Mouse (Mus musculus): ENCODE results near the gene Tmem94. TPM values are rescaled to one million over a fixed set of nuclear protein-coding genes. Genes with fewer than 3 reads are reported as not detected.
A peak's percentile ranks its signal among the peaks of the same experiment; 100 is the strongest.

The Tmem94 gene
- polyA plus RNA-seq, 1 experiment from 2014 or later: 19.9 TPM

DNA sequence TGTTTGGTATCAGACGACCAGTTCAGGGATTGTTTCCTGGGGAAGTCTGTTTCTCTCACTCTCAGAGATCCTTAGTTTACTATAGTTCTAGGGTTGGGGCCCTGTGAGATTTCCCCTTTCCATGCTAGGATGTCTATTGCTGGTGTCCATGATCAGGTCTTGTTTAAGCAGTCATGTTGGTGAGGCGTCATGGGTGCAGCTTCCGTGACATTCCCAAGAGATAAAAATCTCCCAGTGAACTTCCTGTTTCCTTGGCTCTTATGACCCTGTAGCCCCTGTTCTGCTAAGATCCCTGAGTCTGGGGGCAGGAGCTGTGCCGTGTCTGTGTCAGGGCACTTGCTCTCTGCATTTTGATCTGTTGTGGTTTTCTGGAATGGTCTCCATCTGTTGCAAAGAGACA, 9.4 kb downstream of the Tmem94 start:
- Histone ChIP-seq H3K27ac (no peak overlapping the region), H3K4me2 (no peak overlapping the region)

DNA sequence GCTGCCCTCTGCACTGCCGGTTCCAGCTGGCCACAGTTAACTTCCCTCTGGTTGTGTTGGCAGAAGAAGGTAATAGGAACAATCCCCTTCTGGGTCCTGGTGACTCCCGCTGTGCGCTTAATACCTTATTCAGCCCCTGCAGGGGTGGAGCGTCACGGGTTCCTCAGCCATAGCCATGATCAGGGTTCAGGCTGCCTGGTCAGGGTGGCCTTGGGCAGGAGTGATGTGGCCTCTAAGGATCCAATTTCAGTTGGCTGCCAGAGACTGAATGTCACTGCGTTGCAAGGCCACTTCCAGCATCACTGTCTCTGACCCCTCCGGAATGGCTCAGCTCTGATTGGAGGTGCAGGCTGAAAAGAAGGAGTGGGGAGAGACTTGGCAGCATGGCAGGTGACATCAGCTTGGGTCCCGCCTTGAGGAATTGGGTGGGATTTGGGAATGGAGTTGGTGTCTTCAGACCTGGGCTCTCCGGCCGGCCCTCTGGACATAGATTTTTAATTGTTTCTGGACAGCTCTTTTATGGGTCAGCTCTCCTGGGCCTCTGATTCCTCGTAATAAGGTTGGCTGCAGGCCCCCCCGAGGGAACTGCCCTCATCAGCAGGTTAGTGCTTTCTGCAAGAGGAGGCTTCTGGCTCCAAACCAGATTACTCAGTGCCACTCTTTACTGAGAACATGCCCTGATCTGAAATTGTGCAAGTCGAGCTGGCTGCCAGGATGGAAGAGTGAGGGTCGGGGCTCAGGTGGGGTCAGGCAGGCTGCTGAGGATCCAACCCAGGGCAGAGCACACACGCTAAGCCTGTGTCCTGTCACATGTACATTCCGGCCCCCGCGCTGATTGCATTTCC, 10.8 kb downstream of the Tmem94 start:
- H3K27ac ChIP-seq: peak overlapping the region; percentile 70

More for the DNA sequence above, 9.4 kb downstream of the Tmem94 start:
- Histone ChIP-seq H3K9ac (no peak overlapping the region), H3K27me3 (replicated peaks) (no peaks in the 10 kb centered on the region), H3K9me3 (no peaks in the 10 kb centered on the region), H3K4me1 (peaks cover 32% of the 10 kb centered on the region), H3K4me3 (replicated peaks) (no peak overlapping the region), H3K36me3 (no peaks in the 10 kb centered on the region)
- ATAC-seq (ENCODE audit: insufficient read depth, low FRiP score, low read depth): no peak
- WGBS: 55% methylated on average over 4 of the region's 4 CpGs

DNA sequence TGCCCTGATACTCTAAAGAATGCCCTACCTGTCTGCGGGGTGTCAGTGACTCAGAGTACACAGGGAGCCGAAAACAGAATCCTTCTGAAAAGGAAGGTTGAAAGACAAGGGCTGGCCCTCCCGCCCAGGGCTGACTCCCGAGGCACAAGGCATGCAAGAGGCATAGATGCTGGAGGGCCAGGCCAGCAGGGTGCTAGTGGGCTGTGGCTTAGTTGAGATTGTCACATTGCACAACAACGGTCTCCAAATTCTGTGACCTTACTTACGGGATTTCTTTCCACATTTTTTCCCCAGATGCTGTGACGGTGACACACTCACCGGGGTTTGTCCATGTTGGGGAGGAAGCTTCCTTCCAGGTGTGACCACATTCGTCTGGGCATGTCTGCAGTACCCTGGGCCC, 11.7 kb downstream of the Tmem94 start:
- Histone ChIP-seq H3K9me3 (no peaks in the 10 kb centered on the region), H3K4me1 (peaks cover 46% of the 10 kb centered on the region), H3K27ac (peak overlapping the region; percentile 70), H3K27me3 (replicated peaks) (no peaks in the 10 kb centered on the region), H3K4me2 (no peak overlapping the region), H3K9ac (no peak overlapping the region), H3K4me3 (replicated peaks) (no peak overlapping the region), H3K36me3 (no peaks in the 10 kb centered on the region)
- WGBS: 71% methylated on average over 9 of the region's 9 CpGs
- ATAC-seq (ENCODE audit: insufficient read depth, low FRiP score, low read depth): no peak

More for the DNA sequence above, 10.8 kb downstream of the Tmem94 start:
- H3K36me3 ChIP-seq: no peaks in the 10 kb centered on the region
- no peak for ATAC-seq (ENCODE audit: insufficient read depth, low FRiP score, low read depth)
- no peak overlapping the region for H3K9ac ChIP-seq
- no peaks in the 10 kb centered on the region for H3K9me3 ChIP-seq
- H3K4me2 ChIP-seq: no peak overlapping the region
- no peaks in the 10 kb centered on the region for H3K27me3 ChIP-seq (replicated peaks)
- 54% methylated on average over 18 of the region's 18 CpGs for WGBS
- H3K4me1 ChIP-seq: peaks cover 46% of the 10 kb centered on the region
- no peak overlapping the region for H3K4me3 ChIP-seq (replicated peaks)

DNA sequence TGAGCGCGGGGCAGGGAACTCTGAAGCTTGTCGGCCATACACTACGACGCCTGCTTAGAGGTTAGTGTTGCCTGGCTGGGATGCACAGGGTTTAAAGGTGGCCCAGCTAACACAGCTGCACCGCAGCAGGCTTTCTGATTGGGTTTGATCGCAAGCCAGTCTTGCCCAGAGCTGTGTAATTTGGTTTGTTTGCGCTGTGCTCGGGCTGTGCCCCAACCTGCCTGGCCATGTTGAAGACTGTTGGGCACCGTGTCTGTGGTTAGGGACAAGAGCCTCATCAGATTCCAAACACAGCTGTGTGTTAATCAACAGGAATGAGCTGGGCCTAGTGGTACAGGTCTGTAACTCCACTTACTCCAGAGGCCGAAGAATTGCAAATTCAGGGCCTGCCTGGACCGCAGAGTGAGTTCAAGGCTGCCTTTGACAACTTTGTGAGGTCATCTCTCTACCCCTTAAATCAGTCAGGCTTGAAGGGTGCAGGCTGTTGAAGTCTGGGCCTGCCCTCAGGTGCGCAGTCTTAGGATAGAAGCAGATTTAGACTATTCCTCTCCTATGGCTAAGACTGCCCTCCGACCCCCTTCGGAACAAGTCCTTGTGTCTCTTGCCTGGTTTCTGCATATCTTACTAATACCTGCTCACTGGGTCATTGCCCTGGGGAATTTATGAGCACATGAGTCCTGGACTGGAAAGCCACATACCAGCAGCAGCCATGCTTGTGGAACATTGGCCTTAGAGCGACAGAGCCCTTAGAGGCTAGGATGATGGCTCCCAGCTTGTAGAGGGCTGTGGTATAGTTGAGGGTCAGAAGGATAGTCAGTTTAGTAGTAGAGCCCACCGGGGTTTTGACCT, 12.5 kb downstream of the Tmem94 start:
- Histone ChIP-seq H3K27ac (peak overlapping the region; percentile 70), H3K27me3 (replicated peaks) (no peaks in the 10 kb centered on the region), H3K4me3 (replicated peaks) (no peak overlapping the region), H3K4me2 (no peak overlapping the region), H3K4me1 (peaks cover 46% of the 10 kb centered on the region), H3K36me3 (no peaks in the 10 kb centered on the region), H3K9me3 (no peaks in the 10 kb centered on the region), H3K9ac (no peak overlapping the region)
- WGBS: 80% methylated on average over 17 of the region's 17 CpGs
- no peak for ATAC-seq (ENCODE audit: insufficient read depth, low FRiP score, low read depth)

DNA sequence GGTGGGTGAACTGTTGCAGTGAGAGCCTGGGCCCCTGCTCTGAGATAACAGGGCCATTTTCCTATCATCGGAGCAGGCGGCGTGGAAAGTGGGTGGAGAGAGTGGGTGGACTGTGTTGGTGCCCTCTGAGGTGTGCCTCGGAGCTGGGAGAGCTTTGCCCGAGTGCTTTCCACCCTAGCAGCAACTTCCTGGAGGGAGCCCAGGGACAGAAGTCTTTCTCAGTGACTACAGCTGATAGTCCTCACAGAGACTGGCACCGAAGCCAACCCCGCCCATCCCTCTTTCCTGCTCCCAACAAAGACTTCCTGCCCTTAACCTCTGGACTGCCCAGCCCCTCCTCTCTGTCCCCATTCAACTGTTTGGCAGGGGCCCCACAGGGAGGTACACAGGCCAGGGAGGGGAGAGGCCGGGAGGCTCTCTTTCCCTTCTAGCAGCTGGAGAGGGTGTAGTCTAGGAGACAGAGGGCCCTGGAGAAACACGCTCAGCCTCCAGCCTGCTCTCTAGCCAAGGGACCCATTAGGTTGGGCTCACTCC, 13.9 kb downstream of the Tmem94 start:
- Histone ChIP-seq H3K27me3 (replicated peaks) (no peaks in the 10 kb centered on the region), H3K9me3 (no peaks in the 10 kb centered on the region), H3K27ac (peak overlapping the region; percentile 94), H3K4me1 (peaks cover 46% of the 10 kb centered on the region), H3K4me2 (peak overlapping the region; percentile 34), H3K4me3 (replicated peaks) (no peak overlapping the region), H3K9ac (no peak overlapping the region), H3K36me3 (no peaks in the 10 kb centered on the region)
- WGBS: 11% methylated on average over 9 of the region's 9 CpGs
- peak; percentile 95 for ATAC-seq (ENCODE audit: insufficient read depth, low FRiP score, low read depth)

DNA sequence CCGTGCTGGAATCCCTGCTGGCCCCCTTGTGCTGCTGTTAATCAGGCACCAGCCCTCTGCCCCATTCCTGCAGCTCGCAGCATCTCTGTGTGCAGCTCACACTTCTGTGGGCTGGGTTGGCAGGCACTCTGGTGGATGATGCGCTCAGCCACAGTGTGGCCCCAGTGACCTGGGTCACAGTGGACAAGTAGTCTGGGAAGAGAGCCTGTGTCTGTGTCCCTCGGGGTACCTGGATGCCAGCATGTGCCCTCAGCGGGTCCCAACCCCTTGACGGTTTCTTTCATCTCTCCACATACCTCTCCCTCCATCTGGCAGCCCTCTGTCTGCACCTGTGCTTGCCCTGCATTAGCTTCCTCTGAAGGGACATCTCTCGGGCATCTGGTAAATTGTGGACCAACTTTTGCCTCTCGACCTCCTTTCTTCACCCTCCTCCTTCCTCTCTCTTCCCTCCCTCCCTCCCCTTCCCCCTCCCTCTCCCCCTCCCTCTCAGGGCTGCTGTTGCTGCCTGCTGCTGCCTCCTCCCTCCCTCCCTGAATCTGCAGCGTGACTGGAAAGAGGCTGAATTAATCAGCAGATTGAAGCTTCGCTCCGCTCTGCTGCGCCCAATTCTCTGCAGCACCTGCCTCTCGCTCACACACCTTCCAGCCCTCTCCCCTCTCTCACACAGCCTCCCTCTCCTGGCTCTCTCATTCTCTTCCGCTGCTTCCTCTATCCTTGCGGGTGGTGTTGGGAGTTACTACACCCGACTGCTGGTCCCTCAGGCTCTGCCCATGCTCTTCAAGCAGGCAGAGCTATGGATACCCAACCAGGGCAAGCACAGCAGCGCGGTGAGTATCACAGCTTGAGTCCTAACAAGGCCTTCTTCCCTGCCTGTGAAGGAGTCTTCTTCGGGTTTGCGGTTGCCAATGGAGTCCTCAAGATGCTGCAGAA, 15.2 kb downstream of the Tmem94 start:
- WGBS: 33% methylated on average over 20 of the region's 20 CpGs

DNA sequence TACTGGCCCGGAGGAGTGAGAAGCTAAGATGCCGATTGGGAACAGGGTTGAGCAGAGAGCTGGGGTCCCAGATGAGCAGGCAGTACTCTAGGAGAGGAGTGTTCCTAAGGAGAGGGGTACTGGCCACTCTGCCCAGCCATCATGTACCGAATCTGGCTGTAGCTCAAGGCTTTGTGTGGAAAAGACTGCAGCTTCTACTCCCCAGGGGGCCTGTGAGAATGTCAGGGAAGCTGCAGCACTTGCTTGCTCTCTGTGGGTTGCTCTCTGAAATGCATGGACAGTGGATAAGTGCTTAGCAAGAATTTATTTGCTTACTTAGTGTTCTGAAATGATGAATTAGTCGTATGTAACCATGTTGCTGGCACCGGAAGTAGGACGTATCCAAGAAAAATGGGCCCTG, 21.2 kb downstream of the Tmem94 start:
- Histone ChIP-seq H3K9ac (no peak overlapping the region), H3K4me3 (replicated peaks) (no peak overlapping the region), H3K27me3 (replicated peaks) (no peaks in the 10 kb centered on the region), H3K27ac (no peak overlapping the region), H3K4me1 (peaks cover 5% of the 10 kb centered on the region; the same call in 1 of the 2 replicates), H3K36me3 (peaks cover 16% of the 10 kb centered on the region), H3K9me3 (no peaks in the 10 kb centered on the region), H3K4me2 (no peak overlapping the region)
- no peak for ATAC-seq (ENCODE audit: insufficient read depth, low FRiP score, low read depth)
- 74% methylated on average over 6 of the region's 6 CpGs for WGBS

More for the DNA sequence above, 15.2 kb downstream of the Tmem94 start:
- no peak overlapping the region; the same call in 1 of the 2 replicates for H3K4me2 ChIP-seq
- H3K36me3 ChIP-seq: no peaks in the 10 kb centered on the region
- H3K4me1 ChIP-seq: peaks cover 42% of the 10 kb centered on the region
- H3K27me3 ChIP-seq (replicated peaks): no peaks in the 10 kb centered on the region
- H3K4me3 ChIP-seq (replicated peaks): no peak overlapping the region
- no peak overlapping the region for H3K9ac ChIP-seq
- no peaks in the 10 kb centered on the region for H3K9me3 ChIP-seq
- ATAC-seq (ENCODE audit: insufficient read depth, low FRiP score, low read depth): no peak
- peak overlapping the region; percentile 94 for H3K27ac ChIP-seq

DNA sequence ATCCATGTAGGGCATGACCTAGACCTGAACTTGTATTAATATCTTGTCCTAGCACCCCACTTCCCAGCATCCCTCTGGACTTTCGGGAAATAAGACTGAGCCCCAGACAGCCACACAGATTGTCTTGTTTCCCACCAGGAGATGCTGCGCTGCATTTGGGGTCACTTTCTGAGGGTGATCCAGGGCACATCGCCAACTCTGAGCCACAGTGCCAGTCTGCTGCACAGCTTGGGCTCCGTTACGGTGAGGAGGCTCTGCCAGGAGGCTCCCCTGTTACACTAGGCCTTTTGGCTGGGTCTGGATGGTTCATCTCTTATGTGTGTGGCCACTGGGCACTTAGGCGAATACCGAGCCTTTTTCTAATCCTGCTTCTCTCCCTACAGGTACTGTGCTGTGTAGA, 24.6 kb downstream of the Tmem94 start:
- no peak overlapping the region for H3K9ac ChIP-seq
- H3K4me3 ChIP-seq (replicated peaks): no peak overlapping the region
- peaks cover 5% of the 10 kb centered on the region; the same call in 1 of the 2 replicates for H3K4me1 ChIP-seq
- H3K27ac ChIP-seq: no peak overlapping the region
- WGBS: 93% methylated on average over 7 of the region's 7 CpGs
- ATAC-seq (ENCODE audit: insufficient read depth, low FRiP score, low read depth): no peak
- H3K9me3 ChIP-seq: no peaks in the 10 kb centered on the region
- H3K4me2 ChIP-seq: no peak overlapping the region
- no peaks in the 10 kb centered on the region for H3K27me3 ChIP-seq (replicated peaks)
- peaks cover 42% of the 10 kb centered on the region for H3K36me3 ChIP-seq

DNA sequence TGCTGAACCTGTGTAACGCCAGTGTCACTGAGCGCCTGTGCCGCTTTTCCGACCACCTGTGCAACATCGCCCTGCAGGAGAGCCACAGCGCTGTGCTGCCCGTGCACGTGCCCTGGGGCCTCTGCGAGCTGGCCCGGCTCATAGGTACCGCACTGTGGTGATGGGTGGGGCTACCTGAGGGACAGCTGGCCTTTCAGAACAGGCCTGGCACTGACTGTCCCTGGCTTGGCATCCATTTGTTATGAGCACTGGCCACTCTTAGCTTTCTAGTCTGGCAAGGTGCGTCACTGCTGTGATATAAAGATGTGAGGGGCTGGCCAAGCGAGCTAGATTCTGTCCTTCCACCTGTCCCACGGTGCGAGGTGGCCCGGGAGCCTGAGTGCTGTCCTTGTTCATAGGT, 26.7 kb downstream of the Tmem94 start:
- Histone ChIP-seq H3K9ac (no peak overlapping the region), H3K4me3 (replicated peaks) (no peak overlapping the region), H3K36me3 (peaks cover 55% of the 10 kb centered on the region), H3K27me3 (replicated peaks) (no peaks in the 10 kb centered on the region), H3K27ac (no peak overlapping the region), H3K9me3 (no peaks in the 10 kb centered on the region), H3K4me1 (no peaks in the 10 kb centered on the region), H3K4me2 (no peak overlapping the region)
- WGBS: 91% methylated on average over 16 of the region's 16 CpGs
- ATAC-seq (ENCODE audit: insufficient read depth, low FRiP score, low read depth): no peak

DNA sequence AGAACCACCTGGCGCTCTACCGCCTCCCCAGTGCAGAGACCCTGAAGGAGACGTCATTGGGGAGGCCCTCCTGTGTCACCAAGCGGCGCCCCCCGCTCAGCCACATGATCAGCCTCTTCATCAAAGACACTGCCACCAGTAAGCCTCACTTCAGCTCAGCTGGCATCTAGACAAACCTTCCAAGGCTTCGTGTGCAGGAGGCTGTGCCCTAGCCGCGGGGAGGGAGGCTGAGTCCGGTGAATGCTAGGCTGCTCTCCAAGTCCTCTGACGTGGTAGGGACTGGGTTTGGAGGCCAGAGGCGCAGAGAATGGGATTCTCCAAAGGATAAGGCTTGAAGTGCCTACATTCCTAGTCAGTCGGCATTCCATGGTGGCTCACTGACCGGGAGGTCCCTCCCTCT, 27.1 kb downstream of the Tmem94 start:
- H3K9ac ChIP-seq: no peak overlapping the region
- no peaks in the 10 kb centered on the region for H3K4me1 ChIP-seq
- ATAC-seq (ENCODE audit: insufficient read depth, low FRiP score, low read depth): no peak
- no peak overlapping the region for H3K4me3 ChIP-seq (replicated peaks)
- H3K36me3 ChIP-seq: peaks cover 59% of the 10 kb centered on the region
- 85% methylated on average over 14 of the region's 14 CpGs for WGBS
- H3K27me3 ChIP-seq (replicated peaks): no peaks in the 10 kb centered on the region
- no peak overlapping the region for H3K4me2 ChIP-seq
- no peak overlapping the region for H3K27ac ChIP-seq
- no peaks in the 10 kb centered on the region for H3K9me3 ChIP-seq

DNA sequence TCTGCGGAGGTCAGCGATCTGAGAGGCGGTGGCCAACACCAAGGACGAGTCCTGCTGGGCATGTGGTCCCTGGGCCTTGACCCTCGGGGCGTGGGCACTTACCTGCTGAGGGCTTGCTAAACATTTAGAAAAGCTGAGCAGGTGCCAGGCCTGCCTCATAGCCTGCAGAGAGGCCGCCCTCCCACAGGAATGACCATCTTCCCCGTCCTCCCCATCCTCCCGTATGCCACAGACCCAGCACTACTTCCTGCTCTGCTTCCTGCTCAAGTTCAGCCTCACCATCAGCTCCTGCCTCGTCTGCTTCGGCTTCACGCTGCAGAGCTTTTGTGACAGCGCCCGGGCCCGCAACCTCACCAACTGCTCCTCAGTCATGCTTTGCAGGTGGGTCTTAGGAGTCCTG, 31.7 kb downstream of the Tmem94 start:
- H3K27ac ChIP-seq: no peak overlapping the region
- no peak for ATAC-seq (ENCODE audit: insufficient read depth, low FRiP score, low read depth)
- H3K4me2 ChIP-seq: no peak overlapping the region
- H3K36me3 ChIP-seq: peaks cover 76% of the 10 kb centered on the region
- no peaks in the 10 kb centered on the region for H3K27me3 ChIP-seq (replicated peaks)
- 83% methylated on average over 15 of the region's 15 CpGs for WGBS
- no peak overlapping the region for H3K9ac ChIP-seq
- no peak overlapping the region for H3K4me3 ChIP-seq (replicated peaks)
- H3K4me1 ChIP-seq: no peaks in the 10 kb centered on the region
- no peaks in the 10 kb centered on the region for H3K9me3 ChIP-seq
